Mouse (Mus musculus): Measurements from ENCODE around the gene Wnk4. TPM values are rescaled to one million over a fixed set of nuclear protein-coding genes. Genes with fewer than 3 reads are reported as not detected.
A peak's percentile ranks its signal among the peaks of the same experiment; 100 is the strongest.

The Wnk4 gene
- polyA plus RNA-seq, 1 experiment from 2014 or later = 14.6 TPM

DNA sequence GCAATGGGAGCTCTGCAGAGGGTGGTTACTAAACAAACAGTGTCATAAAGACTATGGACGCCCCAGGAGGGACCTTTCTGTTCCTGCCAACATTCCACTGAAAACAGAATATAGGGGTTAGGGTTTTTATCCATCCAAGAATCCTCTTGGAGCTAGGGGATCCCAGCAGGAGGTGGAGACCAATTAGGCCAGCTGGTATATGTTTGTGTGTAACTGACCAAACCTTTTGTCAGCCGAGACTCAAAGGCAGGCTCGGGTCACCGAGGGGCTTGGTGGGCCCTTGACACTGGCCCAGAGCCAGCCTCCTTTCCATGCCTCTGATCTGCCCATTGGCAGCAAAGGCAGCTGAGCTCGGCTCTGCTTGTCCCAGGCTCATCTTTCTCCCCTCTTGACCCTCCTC, 22.5 kb downstream of the Wnk4 start:
- Histone ChIP-seq H3K9me3 (ENCODE audit: low read length) (no peaks in the 10 kb centered on the region), H3K36me3 (ENCODE audit: insufficient read depth, low read length) (no peaks in the 10 kb centered on the region), H3K4me3 (ENCODE audit: low read depth, low read length) (no peak overlapping the region), H3K27ac (ENCODE audit: low read length) (no peak overlapping the region), H3K4me2 (replicated peaks; ENCODE audit: low read depth, low read length) (no peak overlapping the region), H3K9ac (replicated peaks; ENCODE audit: low read depth) (no peak overlapping the region), H3K27me3 (replicated peaks; ENCODE audit: insufficient read depth, low read length) (no peaks in the 10 kb centered on the region), H3K4me1 (ENCODE audit: insufficient read depth, low read depth, low read length) (peaks cover 6% of the 10 kb centered on the region; the same call in 1 of the 2 replicates)
- DNase-seq (ENCODE audit: low spot score) (no peak), ATAC-seq (no peak)
- TF ChIP-seq EP300 (IDR thresholded peaks at IDR 0.05) (no peak), CTCF (IDR thresholded peaks at IDR 0.05) (no peak)
- 20% methylated on average over 5 of the region's 5 CpGs for WGBS

DNA sequence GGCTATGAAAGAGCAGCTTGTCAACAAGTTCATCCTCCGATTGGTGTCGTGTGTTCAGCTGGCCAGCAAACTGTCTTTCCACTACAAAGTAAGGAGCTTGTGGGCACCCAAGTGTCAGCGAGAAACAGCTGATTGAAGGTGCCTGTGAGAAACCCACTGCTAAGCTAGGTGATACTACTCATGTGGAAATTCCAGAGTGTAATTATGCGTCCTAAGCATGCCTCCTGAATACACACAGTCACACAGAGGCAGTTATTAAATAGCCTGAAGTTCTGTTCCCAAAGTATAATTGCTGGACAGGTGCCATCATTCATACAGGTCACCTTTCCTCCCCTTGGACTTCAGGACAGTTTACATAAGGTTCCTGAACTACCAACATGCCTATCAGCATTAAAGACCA, 23.4 kb downstream of the Wnk4 start:
- no peak overlapping the region for H3K4me3 ChIP-seq (ENCODE audit: low read depth, low read length)
- TF ChIP-seq CTCF (IDR thresholded peaks at IDR 0.05) = no peak
- no peak for TF ChIP-seq EP300 (IDR thresholded peaks at IDR 0.05)
- DNase-seq (ENCODE audit: low spot score) (peak; percentile 13), ATAC-seq (no peak)
- H3K36me3 ChIP-seq (ENCODE audit: insufficient read depth, low read length) = no peaks in the 10 kb centered on the region
- H3K9me3 ChIP-seq (ENCODE audit: low read length) = no peaks in the 10 kb centered on the region
- no peaks in the 10 kb centered on the region for H3K27me3 ChIP-seq (replicated peaks; ENCODE audit: insufficient read depth, low read length)
- no peak overlapping the region for H3K9ac ChIP-seq (replicated peaks; ENCODE audit: low read depth)
- no peak overlapping the region for H3K4me2 ChIP-seq (replicated peaks; ENCODE audit: low read depth, low read length)
- H3K27ac ChIP-seq (ENCODE audit: low read length) = no peak overlapping the region
- 0 out of 2 replicates have a peak, but pooled peaks cover 2% of the 10 kb centered on the region for H3K4me1 ChIP-seq (ENCODE audit: insufficient read depth, low read depth, low read length)
- WGBS = 62% methylated on average over 4 of the region's 4 CpGs

DNA sequence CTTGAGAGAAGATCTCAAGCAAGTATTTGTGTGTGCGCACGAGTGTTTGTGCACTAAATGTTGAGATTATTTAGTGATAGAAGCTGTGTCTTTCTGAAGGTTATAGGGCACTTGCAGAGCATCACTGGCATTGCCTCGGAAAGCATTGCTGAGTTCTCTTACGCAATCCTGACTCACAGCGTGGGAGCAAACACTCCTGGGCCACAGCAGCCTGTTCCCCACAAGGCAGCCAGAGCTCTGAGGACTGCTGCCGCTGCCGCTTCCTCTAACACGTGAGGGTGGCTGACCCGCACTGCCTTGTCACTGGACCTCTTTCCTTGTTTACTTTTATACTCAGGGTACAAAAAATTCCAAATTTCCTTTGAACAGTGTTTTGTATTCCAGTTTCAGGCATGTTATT, 26.9 kb downstream of the Wnk4 start:
- TF ChIP-seq CTCF (IDR thresholded peaks at IDR 0.05) (no peak), EP300 (IDR thresholded peaks at IDR 0.05) (no peak; the same call in 1 of the 2 replicates)
- WGBS = 46% methylated on average over 9 of the region's 9 CpGs
- Histone ChIP-seq H3K36me3 (ENCODE audit: insufficient read depth, low read length) (peaks cover 22% of the 10 kb centered on the region), H3K27ac (ENCODE audit: low read length) (no peak overlapping the region), H3K9me3 (ENCODE audit: low read length) (no peaks in the 10 kb centered on the region), H3K4me2 (replicated peaks; ENCODE audit: low read depth, low read length) (no peak overlapping the region), H3K4me1 (ENCODE audit: insufficient read depth, low read depth, low read length) (no peaks in the 10 kb centered on the region), H3K27me3 (replicated peaks; ENCODE audit: insufficient read depth, low read length) (no peaks in the 10 kb centered on the region), H3K4me3 (ENCODE audit: low read depth, low read length) (no peak overlapping the region), H3K9ac (replicated peaks; ENCODE audit: low read depth) (no peak overlapping the region)
- peak; percentile 80 for ATAC-seq
- DNase-seq (ENCODE audit: low spot score) = peak; percentile 83

- no peak for DNase-seq (ENCODE audit: low spot score)
- ATAC-seq = no peak
- Histone ChIP-seq H3K9me3 (ENCODE audit: low read length) (no peaks in the 10 kb centered on the region), H3K9ac (replicated peaks; ENCODE audit: low read depth) (no peak overlapping the region), H3K36me3 (ENCODE audit: insufficient read depth, low read length) (peaks cover 39% of the 10 kb centered on the region), H3K4me2 (replicated peaks; ENCODE audit: low read depth, low read length) (no peak overlapping the region), H3K27ac (ENCODE audit: low read length) (no peak overlapping the region), H3K4me3 (ENCODE audit: low read depth, low read length) (no peak overlapping the region), H3K4me1 (ENCODE audit: insufficient read depth, low read depth, low read length) (no peaks in the 10 kb centered on the region), H3K27me3 (replicated peaks; ENCODE audit: insufficient read depth, low read length) (no peaks in the 10 kb centered on the region)
- no peak for TF ChIP-seq EP300 (IDR thresholded peaks at IDR 0.05)
- TF ChIP-seq CTCF (IDR thresholded peaks at IDR 0.05) = no peak
- 94% methylated on average over 8 of the region's 8 CpGs for WGBS
Observed at GRCm38 (mm10) chr11:101291231-101291630, 30.9 kb downstream of the Wnk4 start.

- TF ChIP-seq EP300 (IDR thresholded peaks at IDR 0.05) (no peak), CTCF (IDR thresholded peaks at IDR 0.05) (no peak)
- Histone ChIP-seq H3K4me2 (replicated peaks; ENCODE audit: low read depth, low read length) (no peak overlapping the region), H3K4me3 (ENCODE audit: low read depth, low read length) (no peak overlapping the region), H3K27me3 (replicated peaks; ENCODE audit: insufficient read depth, low read length) (no peaks in the 10 kb centered on the region), H3K27ac (ENCODE audit: low read length) (no peak overlapping the region), H3K36me3 (ENCODE audit: insufficient read depth, low read length) (peaks cover 45% of the 10 kb centered on the region), H3K4me1 (ENCODE audit: insufficient read depth, low read depth, low read length) (no peaks in the 10 kb centered on the region), H3K9me3 (ENCODE audit: low read length) (no peaks in the 10 kb centered on the region), H3K9ac (replicated peaks; ENCODE audit: low read depth) (no peak overlapping the region)
- ATAC-seq (no peak), DNase-seq (ENCODE audit: low spot score) (no peak)
- 93% methylated on average over 8 of the region's 8 CpGs for WGBS
Observed at GRCm38 (mm10) chr11:101295191-101295590, 34.8 kb downstream of the Wnk4 start.

DNA sequence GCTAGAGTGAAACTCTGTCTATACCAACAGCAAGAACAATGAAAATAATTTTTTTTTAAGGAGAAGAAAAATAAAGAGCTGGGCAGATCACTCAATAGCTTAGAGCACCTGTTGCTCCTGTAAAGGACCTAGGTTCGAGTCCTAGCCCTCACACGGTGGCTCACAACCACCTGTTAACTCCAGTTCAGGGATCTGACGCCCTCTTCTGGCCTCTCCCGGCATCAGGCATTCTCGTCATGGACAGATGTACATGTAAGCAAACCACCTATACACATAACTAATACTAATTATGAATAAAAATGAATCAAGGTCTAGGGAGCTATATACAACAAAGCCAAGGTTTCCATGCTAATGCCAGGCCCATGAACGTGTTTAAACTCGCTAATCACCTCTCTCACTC, 40.5 kb downstream of the Wnk4 start:
- no peaks in the 10 kb centered on the region for H3K27me3 ChIP-seq (replicated peaks; ENCODE audit: insufficient read depth, low read length)
- no peaks in the 10 kb centered on the region for H3K9me3 ChIP-seq (ENCODE audit: low read length)
- H3K36me3 ChIP-seq (ENCODE audit: insufficient read depth, low read length) = peaks cover 13% of the 10 kb centered on the region
- no peak for ATAC-seq
- H3K27ac ChIP-seq (ENCODE audit: low read length) = no peak overlapping the region
- DNase-seq (ENCODE audit: low spot score) = peak; percentile 5
- peak overlapping the region; percentile 82 for H3K4me2 ChIP-seq (replicated peaks; ENCODE audit: low read depth, low read length)
- 56% methylated on average over 7 of the region's 7 CpGs for WGBS
- peaks cover 8% of the 10 kb centered on the region for H3K4me1 ChIP-seq (ENCODE audit: insufficient read depth, low read depth, low read length)
- no peak for TF ChIP-seq EP300 (IDR thresholded peaks at IDR 0.05)
- peak; percentile 38 for TF ChIP-seq CTCF (IDR thresholded peaks at IDR 0.05)
- peak overlapping the region; percentile 92 for H3K4me3 ChIP-seq (ENCODE audit: low read depth, low read length)
- peak overlapping the region; percentile 82; the same call in 1 of the 2 replicates for H3K9ac ChIP-seq (replicated peaks; ENCODE audit: low read depth)

Data from lung, postnatal 0 days (tissue).